Mouse (Mus musculus) hindbrain, postnatal 0 days (tissue): ENCODE results near the gene Atp5e. TPM values are rescaled to one million over a fixed set of nuclear protein-coding genes. Genes with fewer than 3 reads are reported as not detected.

Experiments
- ATAC-seq: fragments of 200-750 bp; cut with Nextera tagmentation; 2 replicates; pipeline ENCODE4 v1.8.0; 2017; ENCODE audit warnings: mild to moderate bottlenecking, moderate TSS enrichment, moderate library complexity
- DNase-seq: peaks from one replicate; pipeline ENCODE4 v3.0.0-alpha.2; 2015; ENCODE audit warnings: low spot score
- H3K27ac ChIP-seq: fragments of 300-500 bp; sonication (generic); 2 replicates; pipeline ENCODE4 v1.5.1; 2014; ENCODE audit warnings: mild to moderate bottlenecking
- H3K27me3 ChIP-seq: fragments of 300-500 bp; sonication (generic); 2 replicates; pipeline ENCODE4 v1.6.1; 2014; ENCODE audit warnings: low read length, mixed read lengths; ENCODE audit not compliant: insufficient read depth
- H3K36me3 ChIP-seq: fragments of 300-500 bp; sonication (generic); 2 replicates; pipeline ENCODE4 v1.6.1; 2014; ENCODE audit warnings: low read length, mixed read lengths; ENCODE audit not compliant: insufficient read depth
- H3K4me1 ChIP-seq: fragments of 300-500 bp; sonication (generic); 2 replicates; pipeline ENCODE4 v1.6.1; 2014; ENCODE audit warnings: antibody characterized with exemption, low read length, mixed read lengths; ENCODE audit not compliant: insufficient read depth
- H3K4me2 ChIP-seq: fragments of 300-500 bp; sonication (generic); 2 replicates; pipeline ENCODE4 v1.6.1; 2014; ENCODE audit warnings: low read depth, mild to moderate bottlenecking, low read length, moderate library complexity, mixed read lengths
- H3K4me3 ChIP-seq: fragments of 300-500 bp; sonication (generic); 2 replicates; pipeline ENCODE4 v1.5.1; 2014; ENCODE audit warnings: low read length
- H3K9ac ChIP-seq: fragments of 300-500 bp; sonication (generic); replicated peaks from 2 replicates; pipeline ENCODE4 v1.6.1; 2014; ENCODE audit warnings: mild to moderate bottlenecking, low read length, moderate library complexity, mixed read lengths
- H3K9me3 ChIP-seq: fragments of 300-500 bp; sonication (generic); 2 replicates; pipeline ENCODE4 v1.6.1; 2016; ENCODE audit warnings: low read length, mixed read lengths
- CTCF ChIP-seq: IDR thresholded peaks from 2 replicates; pipeline ENCODE4 v1.5.1; 2016; ENCODE audit warnings: antibody characterized with exemption, control low read depth, low read depth
- WGBS: fragments of 180-500 bp; shearing (Covaris S2); extraction: QIAGEN DNeasy Blood & Tissue Kit; methylation state at CpG from one replicate; pipeline ENCODE4 v1.1.7; 2014; 5-methylcytosine and 5-hydroxymethylcytosine counted together
- polyA plus RNA-seq: library from polyadenylated mRNA; unstranded; fragments of >200 nt; fragmentation: Nextera tagmentation; extraction: Ambion mirVana; gene quantifications from 2 replicates; pipeline ENCODE4 v1.2.1, GENCODE M21; 2015
- total RNA-seq: library from RNA; depleted of rRNA; stranded (reverse); fragments of >200 nt; gene quantifications from 2 replicates; pipeline ENCODE4 v1.2.3, GENCODE M21; 2014

Gene Atp5e
- total and polyA plus RNA-seq, 2 experiments from 2014 or later, result 488 to 925 TPM

- no peak for TF ChIP-seq CTCF
- 0 out of 2 replicates have a peak, but pooled peaks have one; percentile 18 for ATAC-seq
- 75% methylated on average over 14 of the region's 14 CpGs for WGBS
- Histone ChIP-seq H3K9ac (no peak overlapping the region), H3K4me3 (no peak overlapping the region), H3K4me2 (no peak overlapping the region), H3K9me3 (0 out of 2 replicates have a peak, but pooled peaks cover 2% of the 10 kb centered on the region), H3K27me3 (no peaks in the 10 kb centered on the region), H3K36me3 (no peaks in the 10 kb centered on the region), H3K27ac (no peak overlapping the region), H3K4me1 (no peaks in the 10 kb centered on the region)
- no peak for DNase-seq
Measured at GRCm38 (mm10) chr2:174500814-174501503, 37.1 kb upstream of the Atp5e start.

- 0 out of 2 replicates have a peak, but pooled peaks cover 3% of the 10 kb centered on the region for H3K9me3 ChIP-seq
- no peak overlapping the region for H3K4me3 ChIP-seq
- no peak for DNase-seq
- H3K4me2 ChIP-seq, result no peak overlapping the region
- H3K36me3 ChIP-seq, result no peaks in the 10 kb centered on the region
- ATAC-seq, result no peak
- H3K27ac ChIP-seq, result no peak overlapping the region
- no peaks in the 10 kb centered on the region for H3K4me1 ChIP-seq
- TF ChIP-seq CTCF, result no peak
- 61% methylated on average over 2 of the region's 2 CpGs for WGBS
- H3K27me3 ChIP-seq, result no peaks in the 10 kb centered on the region
- no peak overlapping the region for H3K9ac ChIP-seq
Measured at GRCm38 (mm10) chr2:174492858-174493257, 29.0 kb upstream of the Atp5e start.

- H3K4me3 ChIP-seq, result no peak overlapping the region
- 85% methylated on average over 5 of the region's 5 CpGs for WGBS
- no peak overlapping the region for H3K4me2 ChIP-seq
- TF ChIP-seq CTCF, result no peak
- H3K9me3 ChIP-seq, result no peaks in the 10 kb centered on the region
- no peaks in the 10 kb centered on the region for H3K36me3 ChIP-seq
- H3K27me3 ChIP-seq, result no peaks in the 10 kb centered on the region
- no peak overlapping the region for H3K9ac ChIP-seq
- no peaks in the 10 kb centered on the region for H3K4me1 ChIP-seq
- H3K27ac ChIP-seq, result no peak overlapping the region
- no peak for DNase-seq
- ATAC-seq, result no peak
Measured at GRCm38 (mm10) chr2:174487005-174487404, 23.1 kb upstream of the Atp5e start.

GRCm38 (mm10) chr2:174478746-174479145 lies 14.8 kb upstream of the Atp5e start:
- Histone ChIP-seq H3K4me3 (no peak overlapping the region), H3K9me3 (no peaks in the 10 kb centered on the region), H3K4me2 (no peak overlapping the region), H3K9ac (no peak overlapping the region), H3K36me3 (no peaks in the 10 kb centered on the region), H3K4me1 (no peaks in the 10 kb centered on the region), H3K27ac (no peak overlapping the region), H3K27me3 (no peaks in the 10 kb centered on the region)
- TF ChIP-seq CTCF, result no peak
- WGBS, result 72% methylated on average over 5 of the region's 5 CpGs
- DNase-seq (no peak), ATAC-seq (no peak)

- Histone ChIP-seq H3K4me3 (no peak overlapping the region), H3K27me3 (no peaks in the 10 kb centered on the region), H3K4me1 (no peaks in the 10 kb centered on the region), H3K36me3 (no peaks in the 10 kb centered on the region), H3K9me3 (no peaks in the 10 kb centered on the region), H3K4me2 (no peak overlapping the region), H3K27ac (no peak overlapping the region), H3K9ac (no peak overlapping the region)
- WGBS, result 73% methylated on average over 3 of the region's 3 CpGs
- TF ChIP-seq CTCF, result no peak
- no peak for DNase-seq
- no peak for ATAC-seq
Measured at GRCm38 (mm10) chr2:174477543-174478319, 13.8 kb upstream of the Atp5e start.

GRCm38 (mm10) chr2:174473550-174473927 lies 9.6 kb upstream of the Atp5e start:
- H3K36me3 ChIP-seq, result no peaks in the 10 kb centered on the region
- peak overlapping the region; percentile 56 for H3K4me2 ChIP-seq
- H3K9ac ChIP-seq, result 0 out of 2 replicates have a peak overlapping the region, but pooled peaks have one; percentile 6
- H3K4me3 ChIP-seq, result peak overlapping the region; percentile 71; the same call in 1 of the 2 replicates
- DNase-seq (no peak), ATAC-seq (no peak)
- no peak overlapping the region for H3K27ac ChIP-seq
- no peak for TF ChIP-seq CTCF
- no peaks in the 10 kb centered on the region for H3K4me1 ChIP-seq
- WGBS, result 87% methylated on average over 5 of the region's 5 CpGs
- H3K27me3 ChIP-seq, result no peaks in the 10 kb centered on the region
- H3K9me3 ChIP-seq, result no peaks in the 10 kb centered on the region
